Mouse (Mus musculus) heart, adult 2 months (tissue): ENCODE results near the gene Ascc1.

Experiments
- CTCF ChIP-seq: fragments of 200-600 bp; IDR thresholded peaks from 2 replicates; pipeline ENCODE4 v1.8.1; 2022; ENCODE audit warnings: antibody characterized with exemption, mild to moderate bottlenecking, moderate library complexity
- EP300 ChIP-seq: fragments of 200-500 bp; IDR thresholded peaks from 2 replicates; pipeline ENCODE4 v1.6.1; 2011; ENCODE audit warnings: low read depth, low read length, control low read depth; ENCODE audit not compliant: insufficient read depth
- POLR2A ChIP-seq: fragments of 200-500 bp; IDR thresholded peaks from 2 replicates; pipeline ENCODE4 v1.6.1; 2011; ENCODE audit warnings: mild to moderate bottlenecking, low read depth, low read length, control low read depth; ENCODE audit not compliant: insufficient read depth

- no peak for TF ChIP-seq CTCF
- TF ChIP-seq POLR2A, result no peak
- TF ChIP-seq EP300, result no peak
Measured at GRCm38 (mm10) chr10:60120630-60121029, 118.0 kb downstream of the Ascc1 start.
